Comparison of ENCODE assay signal across 9 mouse cellular contexts in genomic region chr19:28365897-28366296, GRCm38 (mm10).
DNase-seq lines count a peak whose midpoint lies in the region; ATAC-seq and TF ChIP-seq lines count a peak whose summit lies in the region.
"Had no signal": no experiment of that assay in that cellular context is flagged by ENCODE, and none has a peak within 500 bp of the region (broad histone marks: within the 10 kb centered on the region; RNA-seq: fewer than 3 reads in every experiment).

No protein-coding gene starts in this region.

- TF ChIP-seq POLR2A in heart, adult 2 months (IDR thresholded peaks at IDR 0.05; ENCODE audit: insufficient read depth, low read depth, low read length): no peak

- no peaks in the 10 kb centered on the region for H3K27me3 ChIP-seq in heart, adult 2 months (ENCODE audit: control insufficient read depth, insufficient read depth, low read length)
- H3K27me3 ChIP-seq in forebrain, embryonic 12.5 days: peaks cover 17% of the 10 kb centered on the region
- H3K27me3 ChIP-seq: limb, embryonic 12.5 days had no signal

- intact Hi-C loops in heart, adult 2 months (cut with DNase I): no loop called here
- intact Hi-C loops in heart, postnatal 25 days (cut with DNase I): no loop called here

- no peak overlapping the region for H3K4me3 ChIP-seq in heart, adult 2 months
- no peak overlapping the region for H3K4me3 ChIP-seq in forebrain, embryonic 12.5 days (replicated peaks)
- H3K4me3 ChIP-seq: limb, embryonic 12.5 days had no signal

- H3K9ac ChIP-seq in heart, adult 2 months (ENCODE audit: low read depth, low read length): no peak overlapping the region
- no peak overlapping the region for H3K9ac ChIP-seq in forebrain, embryonic 12.5 days
- H3K9ac ChIP-seq: limb, embryonic 12.5 days had no signal

- H3K4me2 ChIP-seq in forebrain, embryonic 12.5 days: no peak overlapping the region
- H3K4me2 ChIP-seq: limb, embryonic 12.5 days had no signal

- no peaks in the 10 kb centered on the region for H3K79me2 ChIP-seq in heart, adult 2 months (replicated peaks; ENCODE audit: control insufficient read depth, insufficient read depth, low read length)

- no peaks in the 10 kb centered on the region for H3K36me3 ChIP-seq in heart, adult 2 months (ENCODE audit: control insufficient read depth, insufficient read depth, low read length)
- no peaks in the 10 kb centered on the region for H3K36me3 ChIP-seq in forebrain, embryonic 12.5 days (replicated peaks)
- H3K36me3 ChIP-seq: limb, embryonic 12.5 days had no signal

- DNase-seq in heart, adult 2 months: no peak
- DNase-seq in heart, postnatal 25 days (ENCODE audit: low spot score): no peak
- DNase-seq in 3T3-L1 (ENCODE audit: low read depth, low spot score) (peak; percentile 33), WW6 (ENCODE audit: low read depth, low spot score) (peak; percentile 43)
- peak; percentile 46 for DNase-seq in naive thymus-derived CD4-positive, alpha-beta T cell, adult 2 months (ENCODE audit: low read depth)
- no peak for DNase-seq in frontal cortex, postnatal 14 days (ENCODE audit: low spot score in 2 of 2)
- no peak for DNase-seq in heart, adult 8-10 months (ENCODE audit: low spot score)

- H3K9me3 ChIP-seq in forebrain, embryonic 12.5 days: no peaks in the 10 kb centered on the region
- H3K9me3 ChIP-seq: limb, embryonic 12.5 days had no signal

- WGBS in heart, adult 2 months: 71% methylated on average over 7 of the region's 7 CpGs
- 22% methylated on average over 7 of the region's 7 CpGs for WGBS in forebrain, embryonic 12.5 days

- no peak for TF ChIP-seq EP300 in heart, adult 2 months (IDR thresholded peaks at IDR 0.05; ENCODE audit: insufficient read depth, low read depth, low read length)

- TF ChIP-seq CTCF in heart, adult 2 months (IDR thresholded peaks at IDR 0.05): peak; percentile 59

- H3K4me1 ChIP-seq in heart, adult 2 months (ENCODE audit: control insufficient read depth, insufficient read depth, low read length): no peaks in the 10 kb centered on the region
- no peaks in the 10 kb centered on the region for H3K4me1 ChIP-seq in forebrain, embryonic 12.5 days

- peak; percentile 63; the same call in 1 of the 2 replicates for ATAC-seq in forebrain, embryonic 12.5 days (ENCODE audit: low FRiP score)

- H3K27ac ChIP-seq in heart, adult 2 months: no peak overlapping the region
- no peak overlapping the region for H3K27ac ChIP-seq in forebrain, embryonic 12.5 days
- H3K27ac ChIP-seq: limb, embryonic 12.5 days had no signal

Comparison
In these comparisons a context has a peak if more than half of its experiments do, and no peak if none do; other contexts are left out.
1. DNase-seq: peak in 3T3-L1 (single experiment), WW6 (single experiment) and naive thymus-derived CD4-positive, alpha-beta T cell, adult 2 months (single experiment); none in heart, adult 2 months (0 of 2), heart, postnatal 25 days (single experiment), frontal cortex, postnatal 14 days (0 of 2) and heart, adult 8-10 months (single experiment).